Mouse (Mus musculus) spleen, postnatal 14 days (tissue): ENCODE results near the gene Bud13.

Experiments used
- DNase-seq, 2 experiments: peaks; one replicate each; pipeline ENCODE4 v3.0.0; 2021 to 2022; ENCODE audit warnings: low spot score in 2 of 2

The Bud13 gene

DNA sequence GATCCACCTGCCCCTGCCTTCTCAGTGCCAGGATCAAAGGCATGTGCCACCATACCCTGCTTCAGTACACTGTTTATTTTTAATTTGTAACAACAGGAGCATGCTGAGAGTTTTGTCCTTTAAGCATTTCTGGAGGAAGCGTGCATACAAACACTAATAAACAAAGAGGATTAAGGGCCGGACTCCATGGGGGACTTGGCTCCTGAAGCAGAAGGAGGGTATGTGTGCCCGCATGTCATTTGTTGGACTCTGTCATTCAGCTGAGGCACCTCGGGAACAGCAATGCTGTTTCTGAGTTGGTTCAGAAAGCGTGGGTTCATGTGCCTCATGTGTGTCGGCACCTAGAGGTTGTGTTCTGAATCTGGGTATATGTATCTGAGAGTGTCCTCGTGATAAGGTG is 54.5 kb downstream of the Bud13 start:
- no peak for DNase-seq

DNA sequence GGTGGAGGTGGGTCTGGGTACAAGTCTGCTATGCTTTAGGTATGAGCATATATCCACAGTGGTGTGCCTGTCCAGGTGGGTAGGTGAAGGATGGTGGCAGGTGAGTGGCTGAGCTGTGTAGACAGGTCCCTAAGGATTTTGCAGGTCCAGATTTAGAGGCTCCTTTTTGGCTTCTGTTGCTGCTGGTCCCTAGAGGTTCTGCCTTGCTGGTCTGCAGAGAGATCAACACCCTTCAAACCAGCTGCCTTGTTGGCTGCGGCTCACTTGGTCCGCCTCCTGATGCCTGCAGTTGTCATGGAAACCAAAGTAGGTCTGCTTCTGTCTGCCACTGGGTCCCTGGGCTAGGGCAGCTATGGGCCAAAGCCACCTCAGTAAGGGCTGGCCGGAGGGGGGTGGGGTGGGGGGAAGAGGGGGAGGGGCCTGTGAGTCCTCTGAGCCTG is 55.1 kb downstream of the Bud13 start:
- DNase-seq, result no peak

GRCm38 (mm10) chr9:46338384-46338783 is 55.6 kb downstream of the Bud13 start:
- DNase-seq, result no peak

DNA sequence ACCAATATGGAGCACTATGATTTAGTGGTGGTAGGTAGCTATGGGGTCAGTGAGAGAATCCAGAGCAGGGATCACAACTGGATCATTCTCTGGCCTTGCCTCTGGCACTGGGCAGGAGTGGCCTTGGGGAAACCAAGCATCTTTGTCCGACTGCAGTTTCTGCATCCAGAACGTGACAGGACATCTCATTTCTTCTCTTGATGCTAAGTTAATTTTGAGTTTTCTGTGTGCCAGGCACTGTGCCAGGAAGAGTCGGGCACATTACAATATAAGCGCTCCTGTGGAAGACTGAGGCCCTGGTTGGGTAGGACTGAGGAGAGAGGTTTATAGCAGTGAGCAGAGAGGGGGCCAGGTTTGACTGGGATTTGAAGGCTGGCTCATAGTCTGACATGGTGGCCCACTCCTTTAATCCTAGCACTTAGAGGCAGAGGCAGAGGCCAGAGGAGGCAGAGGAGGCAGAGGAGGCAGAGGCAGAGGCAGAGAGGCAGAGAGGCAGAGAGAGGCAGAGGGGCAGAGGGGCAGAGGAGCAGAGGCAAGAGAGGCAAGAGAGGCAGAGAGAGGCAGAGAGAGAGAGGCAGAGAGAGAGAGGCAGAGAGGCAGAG is 56.3 kb downstream of the Bud13 start:
- DNase-seq, result no peak

GRCm38 (mm10) chr9:46345887-46346665 is 63.3 kb downstream of the Bud13 start:
- DNase-seq, result no peak
